Mouse (Mus musculus) hindbrain, embryonic 14.5 days (tissue): Measurements from ENCODE around the gene Lrig3. TPM values are rescaled to one million over a fixed set of nuclear protein-coding genes. Genes with fewer than 3 reads are reported as not detected.
A peak's percentile ranks its signal among the peaks of the same experiment; 100 is the strongest.

Source experiments
- ATAC-seq: fragments of 200-750 bp; cut with Nextera tagmentation; 2 replicates; pipeline ENCODE4 v1.8.0; 2017; ENCODE audit warnings: moderate number of reproducible peaks, mild to moderate bottlenecking, moderate TSS enrichment, moderate library complexity; ENCODE audit not compliant: low FRiP score
- DNase-seq: peaks from one replicate; pipeline ENCODE4 v3.0.0-alpha.2; 2015; ENCODE audit warnings: low spot score
- H3K27ac ChIP-seq: fragments of 300-500 bp; sonication (generic); 2 replicates; pipeline ENCODE4 v1.5.1; 2014; ENCODE audit warnings: mild to moderate bottlenecking, moderate library complexity
- H3K27me3 ChIP-seq: fragments of 300-500 bp; sonication (generic); 2 replicates; pipeline ENCODE4 v1.6.1; 2014; ENCODE audit warnings: mild to moderate bottlenecking, low read length, mixed read lengths; ENCODE audit not compliant: control insufficient read depth, insufficient read depth
- H3K36me3 ChIP-seq: fragments of 300-500 bp; sonication (generic); replicated peaks from 2 replicates; pipeline ENCODE4 v1.6.1; 2014; ENCODE audit not compliant: control insufficient read depth, insufficient read depth
- H3K4me1 ChIP-seq: fragments of 300-500 bp; sonication (generic); replicated peaks from 2 replicates; pipeline ENCODE4 v1.6.1; 2014; ENCODE audit warnings: antibody characterized with exemption, low read length, mixed read lengths; ENCODE audit not compliant: control insufficient read depth, insufficient read depth
- H3K4me2 ChIP-seq: fragments of 300-500 bp; sonication (generic); replicated peaks from 2 replicates; pipeline ENCODE4 v1.6.1; 2014; ENCODE audit warnings: mild to moderate bottlenecking, moderate library complexity
- H3K4me3 ChIP-seq: fragments of 300-500 bp; sonication (generic); replicated peaks from 2 replicates; pipeline ENCODE4 v1.5.1; 2014; ENCODE audit warnings: mild to moderate bottlenecking, low read length
- H3K9ac ChIP-seq: fragments of 300-500 bp; sonication (generic); 2 replicates; pipeline ENCODE4 v1.6.1; 2014
- H3K9me3 ChIP-seq: fragments of 300-500 bp; sonication (generic); 2 replicates; pipeline ENCODE4 v1.6.1; 2016; ENCODE audit warnings: low read length; ENCODE audit not compliant: control insufficient read depth
- WGBS: fragments of 180-500 bp; shearing (Covaris S2); extraction: QIAGEN DNeasy Blood & Tissue Kit; methylation state at CpG from one replicate; pipeline ENCODE4 v1.1.7; 2014; 5-methylcytosine and 5-hydroxymethylcytosine counted together
- polyA plus RNA-seq: library from polyadenylated mRNA; unstranded; fragments of >200 nt; fragmentation: Nextera tagmentation; extraction: Ambion mirVana; gene quantifications from 2 replicates; pipeline ENCODE4 v1.2.1, GENCODE M21; 2014

The Lrig3 gene
- polyA plus RNA-seq, 1 experiment from 2014 or later, result 4.4 TPM

DNA sequence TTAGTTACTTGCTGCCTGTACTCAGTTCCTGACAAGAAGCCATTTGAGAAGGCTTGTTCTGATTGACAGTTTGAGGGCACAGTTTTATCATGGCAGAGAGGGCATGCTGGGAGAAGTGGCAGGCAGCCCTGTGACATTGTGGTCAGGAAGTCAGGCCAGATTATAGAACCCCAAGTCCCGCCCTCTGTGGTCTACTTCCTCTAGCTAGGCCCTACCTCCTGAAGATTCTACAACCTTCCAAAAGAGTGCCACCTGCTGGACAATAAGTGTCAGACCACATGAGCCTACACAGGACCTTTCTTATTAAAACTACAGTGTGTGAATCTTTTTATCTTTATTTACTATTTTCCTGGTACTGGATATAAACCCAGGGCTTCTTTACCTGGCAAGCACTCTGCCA is 28.9 kb downstream of the Lrig3 start:
- Histone ChIP-seq H3K36me3 (no peaks in the 10 kb centered on the region), H3K9ac (no peak overlapping the region), H3K4me3 (no peak overlapping the region), H3K27me3 (no peaks in the 10 kb centered on the region), H3K4me2 (no peak overlapping the region), H3K4me1 (no peaks in the 10 kb centered on the region), H3K27ac (no peak overlapping the region), H3K9me3 (no peaks in the 10 kb centered on the region)
- DNase-seq (no peak), ATAC-seq (no peak)
- 86% methylated on average over 1 of the region's 1 CpGs for WGBS

DNA sequence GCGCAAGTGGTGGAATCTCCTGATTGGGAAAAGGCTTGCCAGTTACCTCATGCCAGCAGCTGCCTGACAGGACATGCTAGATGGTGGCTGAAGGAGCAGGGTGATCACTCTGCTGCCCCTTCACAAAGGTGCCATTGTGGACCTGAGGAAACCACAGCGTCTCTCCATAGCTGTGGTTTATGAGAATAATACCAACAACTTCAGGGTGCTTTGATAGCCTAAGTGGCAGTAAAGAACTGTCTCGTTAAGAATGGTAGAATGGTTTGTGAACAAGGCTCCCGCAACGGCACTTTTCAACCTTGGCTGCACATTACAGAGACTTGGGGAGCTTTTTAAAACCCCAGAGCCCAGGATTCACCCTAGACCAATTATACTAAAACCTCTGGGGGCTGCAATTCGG is 29.7 kb downstream of the Lrig3 start:
- no peak for DNase-seq
- H3K9me3 ChIP-seq, result no peaks in the 10 kb centered on the region
- no peak overlapping the region for H3K27ac ChIP-seq
- no peaks in the 10 kb centered on the region for H3K27me3 ChIP-seq
- H3K9ac ChIP-seq, result no peak overlapping the region
- no peak overlapping the region for H3K4me2 ChIP-seq
- WGBS, result 79% methylated on average over 6 of the region's 6 CpGs
- H3K36me3 ChIP-seq, result no peaks in the 10 kb centered on the region
- no peak for ATAC-seq
- H3K4me3 ChIP-seq, result no peak overlapping the region
- H3K4me1 ChIP-seq, result no peaks in the 10 kb centered on the region

DNA sequence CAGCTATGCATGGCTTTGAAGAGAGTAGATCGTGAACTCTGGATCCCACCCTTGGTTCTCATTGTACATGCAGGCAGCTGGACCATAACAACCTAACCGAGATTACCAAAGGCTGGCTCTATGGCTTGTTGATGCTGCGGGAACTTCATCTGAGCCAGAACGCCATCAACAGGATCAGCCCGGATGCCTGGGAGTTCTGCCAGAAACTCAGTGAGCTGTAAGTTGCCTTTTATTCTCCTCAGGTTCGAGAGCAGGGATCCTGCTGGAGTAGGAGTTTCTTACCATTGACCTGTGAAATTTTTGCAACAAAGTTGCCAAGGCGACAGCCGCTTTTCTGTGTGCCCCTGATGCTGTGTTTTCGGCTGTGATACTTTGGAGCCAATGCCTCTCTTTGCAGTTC is 31.0 kb downstream of the Lrig3 start:
- 30% methylated on average over 9 of the region's 9 CpGs for WGBS
- DNase-seq, result peak; percentile 78
- Histone ChIP-seq H3K9me3 (no peaks in the 10 kb centered on the region), H3K9ac (no peak overlapping the region), H3K4me1 (0 out of 2 replicates have a peak, but pooled peaks cover under 1% of the 10 kb centered on the region), H3K36me3 (no peaks in the 10 kb centered on the region), H3K4me2 (no peak overlapping the region), H3K27me3 (no peaks in the 10 kb centered on the region), H3K27ac (no peak overlapping the region), H3K4me3 (no peak overlapping the region)
- peak; percentile 83 for ATAC-seq

DNA sequence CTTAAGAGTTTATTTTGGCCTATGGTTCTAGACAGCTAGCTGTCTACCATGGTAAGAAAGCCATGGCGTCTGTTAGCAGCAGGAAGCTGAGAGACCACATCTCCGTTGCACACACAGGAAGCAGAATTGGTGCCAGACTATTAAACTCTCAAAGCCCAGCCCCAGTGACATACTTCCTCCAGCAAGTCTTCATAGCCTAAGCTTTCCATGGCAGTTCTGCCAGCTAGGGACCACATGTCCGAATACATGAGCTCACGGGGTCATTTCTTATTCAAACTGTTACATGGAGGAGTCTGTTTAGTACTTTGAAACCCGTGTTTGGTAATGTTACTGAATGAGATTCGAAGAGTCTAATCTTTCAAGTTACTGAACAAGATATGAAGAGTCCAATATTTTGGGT is 33.6 kb downstream of the Lrig3 start:
- no peak overlapping the region for H3K9ac ChIP-seq
- H3K36me3 ChIP-seq, result no peaks in the 10 kb centered on the region
- H3K27ac ChIP-seq, result no peak overlapping the region
- ATAC-seq (no peak), DNase-seq (no peak)
- no peak overlapping the region for H3K4me3 ChIP-seq
- H3K9me3 ChIP-seq, result no peaks in the 10 kb centered on the region
- 98% methylated on average over 6 of the region's 6 CpGs for WGBS
- peaks cover 14% of the 10 kb centered on the region for H3K4me1 ChIP-seq
- no peak overlapping the region for H3K4me2 ChIP-seq
- no peaks in the 10 kb centered on the region for H3K27me3 ChIP-seq

DNA sequence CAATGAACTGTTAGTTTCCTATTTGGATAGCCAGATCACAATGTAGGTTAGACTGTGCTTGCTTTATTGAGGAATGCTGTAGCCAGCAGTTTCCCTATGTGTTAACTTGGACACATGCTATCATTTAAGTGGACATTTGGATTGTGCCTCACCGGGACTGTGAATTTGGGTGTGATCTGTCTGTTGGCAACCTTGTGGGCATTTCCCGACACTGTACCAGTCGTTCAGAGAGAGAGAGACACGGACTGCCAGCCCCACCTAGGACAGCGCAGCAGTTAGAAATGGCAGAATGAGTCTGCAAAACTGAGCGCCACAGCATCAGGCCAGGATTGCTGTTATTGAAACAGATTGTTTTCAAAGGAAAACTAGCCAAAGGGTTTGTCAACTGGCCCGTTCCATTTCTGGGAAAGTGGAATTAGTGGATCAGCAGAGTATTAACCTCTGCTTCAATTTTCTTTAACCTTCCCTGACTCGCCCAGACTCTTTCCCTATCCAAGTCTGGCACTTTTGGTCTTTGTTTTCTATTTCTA is 35.0 kb downstream of the Lrig3 start:
- H3K4me3 ChIP-seq, result no peak overlapping the region
- H3K27me3 ChIP-seq, result no peaks in the 10 kb centered on the region

DNA sequence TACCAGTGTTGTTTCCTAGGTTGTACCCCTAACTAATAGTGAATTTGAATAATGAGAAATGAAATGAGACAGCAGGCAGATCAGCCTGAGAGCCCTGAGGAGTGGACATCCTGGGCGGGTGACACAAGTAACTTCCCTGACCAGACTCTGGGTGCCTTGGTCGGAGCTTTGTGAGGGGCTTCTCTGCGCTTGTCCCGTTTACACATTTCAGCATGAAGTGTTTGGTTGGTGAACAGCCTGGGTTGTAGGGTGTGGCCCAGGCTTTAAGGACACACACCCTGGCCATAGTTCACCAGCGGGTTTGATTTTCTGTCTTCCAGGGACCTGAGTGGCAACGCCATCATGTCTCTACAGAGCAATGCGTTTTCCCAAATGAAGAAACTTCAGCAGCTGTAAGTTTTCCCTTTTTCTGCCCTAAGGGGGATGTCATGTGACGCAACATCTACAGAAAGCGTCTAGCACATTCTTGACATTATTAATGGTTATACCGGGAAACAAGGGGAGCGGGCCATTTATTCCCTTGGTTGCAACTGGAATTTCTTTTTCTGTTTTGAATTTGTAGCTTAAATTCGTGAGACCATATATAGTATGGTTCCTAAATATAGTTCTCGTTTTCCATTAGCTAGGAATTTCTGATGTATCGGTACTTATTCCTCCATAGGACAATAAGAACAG is 36.2 kb downstream of the Lrig3 start:
- peak overlapping the region; percentile 24 for H3K4me2 ChIP-seq
- no peaks in the 10 kb centered on the region for H3K27me3 ChIP-seq
- H3K4me1 ChIP-seq, result peaks cover 14% of the 10 kb centered on the region
- H3K36me3 ChIP-seq, result peaks cover 6% of the 10 kb centered on the region; the same call in 1 of the 2 replicates
- 0 out of 2 replicates have a peak overlapping the region, but pooled peaks have one; percentile 28 for H3K9ac ChIP-seq
- H3K9me3 ChIP-seq, result no peaks in the 10 kb centered on the region
- ATAC-seq (no peak), DNase-seq (no peak)
- H3K4me3 ChIP-seq, result no peak overlapping the region
- H3K27ac ChIP-seq, result peak overlapping the region; percentile 28; the same call in 1 of the 2 replicates
- 70% methylated on average over 14 of the region's 14 CpGs for WGBS

More for the DNA sequence above, 35.0 kb downstream of the Lrig3 start:
- Histone ChIP-seq H3K4me2 (no peak overlapping the region), H3K9ac (no peak overlapping the region), H3K36me3 (no peaks in the 10 kb centered on the region), H3K27ac (no peak overlapping the region), H3K4me1 (peaks cover 14% of the 10 kb centered on the region), H3K9me3 (no peaks in the 10 kb centered on the region)
- WGBS, result 86% methylated on average over 8 of the region's 8 CpGs
- DNase-seq (no peak), ATAC-seq (no peak)

DNA sequence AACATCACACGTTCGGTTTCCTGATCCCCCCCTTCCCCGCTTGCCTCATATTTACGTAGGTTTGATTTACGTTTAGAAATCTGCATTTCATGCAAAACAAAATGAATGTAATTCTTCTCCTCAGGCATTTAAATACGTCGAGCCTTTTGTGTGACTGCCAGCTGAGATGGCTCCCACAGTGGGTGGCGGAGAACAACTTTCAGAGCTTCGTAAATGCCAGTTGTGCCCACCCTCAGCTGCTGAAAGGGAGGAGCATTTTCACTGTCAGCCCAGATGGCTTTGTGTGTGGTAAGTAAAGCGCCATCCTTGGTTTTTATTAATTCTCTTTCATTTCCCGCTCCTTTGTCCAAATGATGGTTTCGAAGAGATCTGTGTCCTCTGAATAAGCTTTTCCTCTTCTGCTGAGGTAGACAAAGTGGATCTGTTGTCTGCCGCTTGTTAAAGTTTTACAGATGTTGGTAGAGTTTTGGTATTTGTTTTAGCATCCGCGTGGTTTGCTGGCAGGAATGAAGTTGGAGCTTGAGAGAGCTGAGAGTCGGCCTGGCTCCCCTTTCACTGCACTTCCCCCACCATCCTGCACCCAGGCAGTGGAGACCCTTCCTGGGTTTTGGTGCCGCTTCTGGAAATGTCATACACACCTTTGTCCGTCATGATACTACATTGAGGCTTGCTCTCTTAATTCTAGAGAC is 37.0 kb downstream of the Lrig3 start:
- Histone ChIP-seq H3K9ac (no peak overlapping the region; the same call in 1 of the 2 replicates), H3K9me3 (no peaks in the 10 kb centered on the region), H3K4me3 (no peak overlapping the region), H3K4me2 (peak overlapping the region; percentile 24), H3K36me3 (peaks cover 10% of the 10 kb centered on the region), H3K4me1 (peaks cover 14% of the 10 kb centered on the region), H3K27me3 (no peaks in the 10 kb centered on the region), H3K27ac (peak overlapping the region; percentile 28)
- peak; percentile 62 for DNase-seq
- no peak for ATAC-seq
- 31% methylated on average over 18 of the region's 18 CpGs for WGBS

DNA sequence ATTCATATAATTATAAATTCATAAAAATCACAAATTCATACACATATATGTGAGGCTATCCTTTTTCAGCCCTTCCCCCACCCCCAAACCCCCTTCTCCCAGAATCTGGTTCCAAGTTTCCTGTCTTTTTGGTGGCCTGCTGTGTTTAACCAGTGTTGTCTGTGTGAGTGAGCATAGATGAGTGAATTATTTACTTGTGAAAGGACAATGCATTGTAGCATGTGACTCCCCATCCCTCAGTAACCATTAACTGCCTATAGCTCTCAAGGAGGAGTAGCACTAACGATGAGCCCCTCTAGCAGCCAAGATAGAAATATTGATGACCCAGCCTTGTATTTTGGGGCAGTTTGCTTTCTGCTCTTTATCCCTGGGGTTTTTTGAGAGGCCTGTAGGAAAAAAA is 37.9 kb downstream of the Lrig3 start:
- Histone ChIP-seq H3K27me3 (no peaks in the 10 kb centered on the region), H3K4me2 (no peak overlapping the region), H3K9me3 (no peaks in the 10 kb centered on the region), H3K4me3 (no peak overlapping the region), H3K9ac (no peak overlapping the region), H3K36me3 (peaks cover 18% of the 10 kb centered on the region), H3K4me1 (peaks cover 14% of the 10 kb centered on the region), H3K27ac (no peak overlapping the region)
- 37% methylated on average over 1 of the region's 1 CpGs for WGBS
- DNase-seq (no peak), ATAC-seq (no peak)

DNA sequence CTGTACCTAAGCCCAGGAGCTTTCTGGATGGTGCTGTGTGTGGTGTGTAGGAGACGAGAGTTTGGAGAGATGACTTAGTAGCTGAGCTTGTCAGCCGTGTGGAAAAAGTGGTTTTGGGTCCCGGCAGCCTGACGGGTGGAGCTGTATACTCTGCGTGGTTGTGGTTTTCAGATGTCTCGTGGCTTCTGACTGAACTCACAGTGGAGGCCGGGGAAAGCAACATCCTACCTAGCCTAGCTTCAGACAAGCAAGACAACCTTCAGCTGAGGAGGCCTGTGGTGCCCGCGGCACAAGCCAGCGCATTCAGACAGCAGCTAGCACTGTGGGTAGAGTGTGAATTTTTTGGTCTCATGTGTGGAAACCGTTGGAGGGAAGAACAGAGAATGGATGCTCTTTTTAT is 47.7 kb downstream of the Lrig3 start:
- ATAC-seq (no peak), DNase-seq (no peak)
- Histone ChIP-seq H3K27me3 (no peaks in the 10 kb centered on the region), H3K4me3 (no peak overlapping the region), H3K27ac (no peak overlapping the region), H3K36me3 (peaks cover 31% of the 10 kb centered on the region), H3K4me2 (no peak overlapping the region), H3K9ac (no peak overlapping the region), H3K9me3 (no peaks in the 10 kb centered on the region), H3K4me1 (no peaks in the 10 kb centered on the region)
- WGBS, result 94% methylated on average over 11 of the region's 11 CpGs
